Mouse (Mus musculus) forebrain, embryonic 16.5 days (tissue): ENCODE data around the gene Zbtb8os. TPM values are rescaled to one million over a fixed set of nuclear protein-coding genes. Genes with fewer than 3 reads are reported as not detected.

ENCODE experiments used
- ATAC-seq: fragments of 200-750 bp; cut with Nextera tagmentation; 2 replicates; pipeline ENCODE4 v1.8.0; 2017; ENCODE audit warnings: mild to moderate bottlenecking, moderate library complexity
- H3K27ac ChIP-seq: fragments of 300-500 bp; sonication (generic); 2 replicates; pipeline ENCODE4 v1.5.1; 2014; ENCODE audit warnings: low read length, control low read depth
- H3K27me3 ChIP-seq: fragments of 300-500 bp; sonication (generic); replicated peaks from 2 replicates; pipeline ENCODE4 v1.6.1; 2014; ENCODE audit warnings: low read length; ENCODE audit not compliant: control insufficient read depth, insufficient read depth
- H3K36me3 ChIP-seq: fragments of 300-500 bp; sonication (generic); 2 replicates; pipeline ENCODE4 v1.6.1; 2014; ENCODE audit not compliant: control insufficient read depth, insufficient read depth
- H3K4me1 ChIP-seq: fragments of 300-500 bp; sonication (generic); replicated peaks from 2 replicates; pipeline ENCODE4 v1.6.1; 2014; ENCODE audit warnings: low read length; ENCODE audit not compliant: control insufficient read depth, insufficient read depth
- H3K4me2 ChIP-seq: fragments of 300-500 bp; sonication (generic); 2 replicates; pipeline ENCODE4 v1.6.1; 2014; ENCODE audit warnings: mild to moderate bottlenecking, low read length, control low read depth
- H3K4me3 ChIP-seq: fragments of 300-500 bp; sonication (generic); replicated peaks from 2 replicates; pipeline ENCODE4 v1.5.1; 2014; ENCODE audit warnings: mild to moderate bottlenecking, low read length, control low read depth
- H3K9ac ChIP-seq: fragments of 300-500 bp; sonication (generic); replicated peaks from 2 replicates; pipeline ENCODE4 v1.6.1; 2014; ENCODE audit warnings: low read depth, low read length, control low read depth
- H3K9me3 ChIP-seq: fragments of 300-500 bp; sonication (generic); 2 replicates; pipeline ENCODE4 v1.6.1; 2016; ENCODE audit warnings: low read length; ENCODE audit not compliant: control insufficient read depth
- WGBS: fragments of 180-500 bp; shearing (Covaris S2); extraction: QIAGEN DNeasy Blood & Tissue Kit; methylation state at CpG from one replicate; pipeline ENCODE4 v1.1.7; 2014; 5-methylcytosine and 5-hydroxymethylcytosine counted together
- polyA plus RNA-seq: library from polyadenylated mRNA; unstranded; fragments of >200 nt; fragmentation: Nextera tagmentation; extraction: Ambion mirVana; gene quantifications from 2 replicates; pipeline ENCODE4 v1.2.1, GENCODE M21; 2015

The Zbtb8os gene
- polyA plus RNA-seq, 1 experiment from 2014 or later = 26.0 TPM

DNA sequence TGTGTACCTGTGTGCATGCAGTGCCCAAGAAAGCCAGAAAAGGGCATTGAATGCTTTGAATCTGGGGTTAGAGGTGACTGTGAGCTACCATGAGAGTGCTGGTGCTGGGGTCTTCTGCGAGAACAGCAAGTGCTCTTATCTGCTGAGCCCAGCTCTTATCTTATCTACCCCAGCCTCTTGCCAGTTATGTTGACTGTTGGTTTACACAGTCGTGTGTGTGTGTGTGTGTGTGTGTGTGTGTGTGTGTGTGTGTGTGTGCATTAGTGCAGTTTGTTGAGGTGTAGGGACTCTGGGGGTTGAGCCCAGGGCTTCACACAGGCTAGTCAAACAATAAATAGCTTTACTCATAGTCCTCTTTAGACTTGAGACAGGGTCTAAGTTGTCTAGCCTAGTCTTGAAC is 40.3 kb upstream of the Zbtb8os start:
- no peak for ATAC-seq
- 82% methylated on average over 2 of the region's 2 CpGs for whole genome bisulfite sequencing
- no peak overlapping the region for H3K27ac ChIP-seq

DNA sequence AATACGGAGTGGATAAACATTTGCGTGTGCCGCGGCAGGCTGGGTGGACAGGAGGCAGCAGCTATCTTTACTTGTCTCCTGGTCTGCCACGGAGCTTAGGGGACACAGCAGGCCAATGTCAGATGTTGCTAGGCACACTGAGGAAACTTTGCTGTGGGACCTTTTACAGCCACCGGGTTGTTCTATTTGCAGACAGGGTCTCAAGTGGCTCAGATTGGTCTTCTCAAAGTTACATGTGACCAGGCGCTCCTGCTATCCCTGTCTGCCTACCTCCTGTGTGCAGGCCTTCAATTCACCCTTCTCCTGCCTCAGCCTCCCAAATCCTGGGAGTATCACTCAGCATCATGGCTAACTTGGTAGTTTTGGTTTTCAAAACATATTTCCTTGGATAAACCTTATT is 39.4 kb upstream of the Zbtb8os start:
- no peaks in the 10 kb centered on the region for H3K36me3 ChIP-seq
- H3K27me3 ChIP-seq = 0 out of 2 replicates have a peak, but pooled peaks cover 2% of the 10 kb centered on the region
- peaks cover 8% of the 10 kb centered on the region for H3K4me1 ChIP-seq
- H3K9me3 ChIP-seq = 0 out of 2 replicates have a peak, but pooled peaks cover 3% of the 10 kb centered on the region
- 95% methylated on average over 7 of the region's 7 CpGs for WGBS
- no peak for ATAC-seq
- H3K4me2 ChIP-seq = no peak overlapping the region
- H3K4me3 ChIP-seq = no peak overlapping the region
- H3K27ac ChIP-seq = no peak overlapping the region
- no peak overlapping the region for H3K9ac ChIP-seq

More for the DNA sequence above, 40.3 kb upstream of the Zbtb8os start:
- Histone ChIP-seq H3K36me3 (no peaks in the 10 kb centered on the region), H3K27me3 (0 out of 2 replicates have a peak, but pooled peaks cover 2% of the 10 kb centered on the region), H3K9ac (no peak overlapping the region), H3K4me3 (no peak overlapping the region), H3K4me2 (no peak overlapping the region), H3K4me1 (peaks cover 8% of the 10 kb centered on the region), H3K9me3 (no peaks in the 10 kb centered on the region)

GRCm38 (mm10) chr4:129297724-129298123 is 37.8 kb upstream of the Zbtb8os start:
- Histone ChIP-seq H3K27me3 (0 out of 2 replicates have a peak, but pooled peaks cover 2% of the 10 kb centered on the region), H3K4me3 (no peak overlapping the region), H3K9ac (no peak overlapping the region), H3K9me3 (0 out of 2 replicates have a peak, but pooled peaks cover 3% of the 10 kb centered on the region), H3K4me1 (peaks cover 8% of the 10 kb centered on the region), H3K27ac (no peak overlapping the region), H3K4me2 (no peak overlapping the region), H3K36me3 (no peaks in the 10 kb centered on the region)
- no peak for ATAC-seq
- 86% methylated on average over 4 of the region's 4 CpGs for WGBS

DNA sequence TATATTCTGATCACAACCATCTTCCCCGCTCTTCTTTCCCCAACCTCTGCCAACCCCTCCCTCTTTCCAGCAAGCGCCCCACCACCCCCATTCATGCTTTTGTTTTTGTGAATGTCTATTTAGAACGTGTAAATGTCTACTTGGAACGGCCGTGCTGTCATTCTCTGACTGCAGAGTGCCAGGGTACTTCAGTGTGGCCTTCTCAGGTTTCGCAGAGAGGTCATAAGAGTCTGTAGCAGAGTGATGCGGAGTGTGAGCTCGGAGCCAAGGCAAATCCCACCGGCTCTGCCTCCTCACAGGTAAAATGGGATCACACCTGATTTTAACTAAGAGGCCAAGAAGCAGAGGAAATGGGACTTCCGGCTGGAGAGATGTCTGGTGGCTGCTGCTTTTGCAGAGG is 36.4 kb upstream of the Zbtb8os start:
- Histone ChIP-seq H3K4me3 (no peak overlapping the region), H3K4me1 (peaks cover 8% of the 10 kb centered on the region), H3K36me3 (no peaks in the 10 kb centered on the region), H3K9me3 (0 out of 2 replicates have a peak, but pooled peaks cover 3% of the 10 kb centered on the region), H3K4me2 (no peak overlapping the region), H3K27ac (no peak overlapping the region), H3K9ac (no peak overlapping the region), H3K27me3 (no peaks in the 10 kb centered on the region)
- ATAC-seq = no peak
- 34% methylated on average over 10 of the region's 10 CpGs for WGBS

GRCm38 (mm10) chr4:129303401-129303800 is 32.1 kb upstream of the Zbtb8os start:
- WGBS = 77% methylated on average over 5 of the region's 5 CpGs
- no peak overlapping the region for H3K4me3 ChIP-seq
- ATAC-seq = no peak
- peaks cover 16% of the 10 kb centered on the region for H3K36me3 ChIP-seq
- 0 out of 2 replicates have a peak, but pooled peaks cover 3% of the 10 kb centered on the region for H3K9me3 ChIP-seq
- H3K9ac ChIP-seq = no peak overlapping the region
- no peaks in the 10 kb centered on the region for H3K27me3 ChIP-seq
- no peak overlapping the region for H3K27ac ChIP-seq
- H3K4me2 ChIP-seq = no peak overlapping the region
- H3K4me1 ChIP-seq = peaks cover 6% of the 10 kb centered on the region

- Histone ChIP-seq H3K4me2 (no peak overlapping the region), H3K9me3 (0 out of 2 replicates have a peak, but pooled peaks cover 3% of the 10 kb centered on the region), H3K4me3 (no peak overlapping the region), H3K4me1 (peaks cover 2% of the 10 kb centered on the region; the same call in 1 of the 2 replicates), H3K36me3 (peaks cover 20% of the 10 kb centered on the region), H3K27ac (no peak overlapping the region), H3K27me3 (no peaks in the 10 kb centered on the region), H3K9ac (no peak overlapping the region)
- ATAC-seq = no peak
- WGBS = 90% methylated on average over 9 of the region's 9 CpGs
Observed at GRCm38 (mm10) chr4:129303816-129304215, 31.7 kb upstream of the Zbtb8os start.

DNA sequence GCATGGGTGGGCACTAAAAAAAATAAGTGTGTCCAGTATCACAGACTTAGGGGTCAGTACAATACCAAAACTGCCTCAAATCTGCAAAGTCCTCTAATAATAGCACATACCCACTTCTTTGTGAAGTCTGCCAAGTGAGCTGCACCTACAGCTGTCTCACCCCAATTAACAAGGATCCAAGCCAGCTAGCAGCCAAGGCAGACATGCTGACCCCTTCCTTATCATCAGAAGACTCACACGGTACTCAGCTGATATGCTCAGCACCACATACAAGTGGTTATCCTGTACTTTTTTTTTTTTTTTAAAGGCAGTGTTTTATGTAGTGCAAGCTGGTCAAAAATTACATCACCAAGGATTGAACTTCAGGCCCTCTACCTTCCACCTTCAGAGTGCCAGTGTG is 31.2 kb upstream of the Zbtb8os start:
- ATAC-seq = no peak
- Histone ChIP-seq H3K27ac (no peak overlapping the region), H3K27me3 (no peaks in the 10 kb centered on the region), H3K4me2 (no peak overlapping the region), H3K9me3 (0 out of 2 replicates have a peak, but pooled peaks cover 3% of the 10 kb centered on the region), H3K9ac (no peak overlapping the region), H3K4me1 (no peaks in the 10 kb centered on the region), H3K36me3 (peaks cover 24% of the 10 kb centered on the region), H3K4me3 (no peak overlapping the region)
- WGBS = 61% methylated on average over 1 of the region's 1 CpGs

- no peak overlapping the region for H3K4me3 ChIP-seq
- H3K4me2 ChIP-seq = no peak overlapping the region
- H3K27ac ChIP-seq = no peak overlapping the region
- no peaks in the 10 kb centered on the region for H3K27me3 ChIP-seq
- WGBS = 90% methylated on average over 1 of the region's 1 CpGs
- H3K9ac ChIP-seq = no peak overlapping the region
- peaks cover 45% of the 10 kb centered on the region for H3K36me3 ChIP-seq
- no peaks in the 10 kb centered on the region for H3K9me3 ChIP-seq
- H3K4me1 ChIP-seq = no peaks in the 10 kb centered on the region
- ATAC-seq = no peak
Observed at GRCm38 (mm10) chr4:129307936-129308335, 27.6 kb upstream of the Zbtb8os start.

DNA sequence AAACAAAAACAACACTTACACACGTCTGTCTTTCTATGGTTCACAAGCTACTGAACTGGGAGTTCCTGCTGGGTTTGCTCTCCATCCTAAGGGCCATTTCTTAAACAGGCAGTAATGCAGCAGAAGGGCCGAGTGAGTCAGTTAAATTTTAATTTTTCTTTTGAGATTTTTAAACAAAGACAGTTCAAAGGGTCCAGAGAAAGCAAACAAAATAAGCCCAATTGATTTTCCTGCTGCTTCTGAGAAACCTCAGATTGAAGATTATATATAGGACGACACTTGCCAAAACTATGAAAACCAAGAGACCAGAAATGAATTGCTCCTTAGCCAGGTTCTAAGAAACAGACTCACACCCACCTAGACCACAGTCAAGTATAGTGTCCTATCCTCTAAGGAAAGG is 21.6 kb upstream of the Zbtb8os start:
- H3K4me1 ChIP-seq = no peaks in the 10 kb centered on the region
- H3K9ac ChIP-seq = no peak overlapping the region
- ATAC-seq = no peak
- no peaks in the 10 kb centered on the region for H3K27me3 ChIP-seq
- 81% methylated on average over 3 of the region's 3 CpGs for WGBS
- H3K4me2 ChIP-seq = no peak overlapping the region
- H3K4me3 ChIP-seq = no peak overlapping the region
- no peak overlapping the region for H3K27ac ChIP-seq
- no peaks in the 10 kb centered on the region for H3K9me3 ChIP-seq
- peaks cover 62% of the 10 kb centered on the region for H3K36me3 ChIP-seq

- H3K27me3 ChIP-seq = no peaks in the 10 kb centered on the region
- no peak overlapping the region for H3K27ac ChIP-seq
- no peak overlapping the region for H3K4me2 ChIP-seq
- 96% methylated on average over 1 of the region's 1 CpGs for WGBS
- ATAC-seq = no peak
- no peak overlapping the region for H3K9ac ChIP-seq
- no peak overlapping the region for H3K4me3 ChIP-seq
- peaks cover 34% of the 10 kb centered on the region for H3K36me3 ChIP-seq
- H3K9me3 ChIP-seq = no peaks in the 10 kb centered on the region
- H3K4me1 ChIP-seq = no peaks in the 10 kb centered on the region
Observed at GRCm38 (mm10) chr4:129320876-129321275, 14.6 kb upstream of the Zbtb8os start.
